Mouse (Mus musculus) megakaryocyte, embryonic 14.5 days (primary cell): Measurements from ENCODE around the gene AA986860. TPM values are rescaled to one million over a fixed set of nuclear protein-coding genes. Genes with fewer than 3 reads are reported as not detected.
A peak's percentile ranks its signal among the peaks of the same experiment; 100 is the strongest.

Experiments used
- H3K27me3 ChIP-seq: replicated peaks from 2 replicates; pipeline ENCODE3; 2012; ENCODE audit warnings: inconsistent platforms
- H3K36me3 ChIP-seq: replicated peaks from 2 replicates; pipeline ENCODE3; 2012; ENCODE audit warnings: low read length, inconsistent platforms, mixed read lengths
- H3K4me1 ChIP-seq: 2 replicates; pipeline ENCODE4 v1.6.1; 2012; ENCODE audit warnings: inconsistent platforms
- H3K4me3 ChIP-seq: replicated peaks from 2 replicates; pipeline ENCODE3; 2012; ENCODE audit warnings: moderate library complexity, mild to moderate bottlenecking, inconsistent platforms
- H3K9me3 ChIP-seq: 2 replicates; pipeline ENCODE4 v1.6.1; 2012; ENCODE audit warnings: inconsistent platforms
- FLI1 ChIP-seq: IDR thresholded peaks from 2 replicates; pipeline ENCODE4 v1.6.1; 2012; ENCODE audit warnings: low read length, inconsistent platforms, mixed read lengths
- GATA1 ChIP-seq: IDR thresholded peaks from 3 replicates; pipeline ENCODE4 v1.6.1; 2012; ENCODE audit warnings: mixed read lengths, low read length, inconsistent platforms, borderline replicate concordance
- polyA plus RNA-seq: library from polyadenylated mRNA; stranded (reverse); fragments of >175 nt; gene quantifications from 2 replicates; pipeline ENCODE4 v1.2.3, GENCODE M21; 2012; ENCODE audit warnings: low replicate concordance; ENCODE audit not compliant: insufficient read depth

AA986860 gene
- polyA plus RNA-seq = 4.5 and 39.9 TPM in 2 replicates

DNA sequence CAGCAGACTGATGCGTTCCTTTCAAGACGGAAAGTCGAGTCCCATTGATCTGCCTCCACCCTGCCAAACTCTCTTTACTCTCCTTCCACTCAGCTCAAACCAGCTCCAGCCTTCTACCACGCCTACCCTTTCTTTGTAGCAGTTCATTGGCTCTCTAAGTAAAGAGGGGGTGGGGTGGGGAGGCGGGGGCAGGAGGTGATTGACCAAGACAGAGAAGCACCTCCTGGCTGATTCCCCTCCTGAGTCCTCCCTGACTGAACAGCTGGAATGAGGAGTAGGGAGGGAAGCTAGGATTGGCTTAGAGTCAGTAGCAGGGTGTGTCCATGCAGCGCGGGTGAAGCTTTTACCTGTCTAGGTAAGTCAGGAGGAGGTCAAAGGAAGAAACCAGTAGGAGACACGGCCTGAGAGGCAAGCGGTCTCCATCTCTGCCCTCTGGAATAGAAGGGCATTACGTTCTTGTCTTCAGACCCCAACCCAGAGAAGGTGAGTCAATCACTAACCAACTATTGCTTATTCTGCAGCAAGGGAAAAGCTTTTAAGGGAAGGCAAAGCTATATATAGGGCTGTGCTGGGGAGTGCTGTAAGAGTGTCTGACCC, at the start of gene AA986860:
AA986860 (plus strand) TSS at position 236 of the 597 bp plus-strand sequence.
- Histone ChIP-seq H3K4me3 (peak within 1 kb of the TSS; percentile 76), H3K36me3 (peaks cover 46% of the 10 kb centered on the region), H3K9me3 (no peaks in the 10 kb centered on the region), H3K4me1 (peaks cover 93% of the 10 kb centered on the region), H3K27me3 (no peaks in the 10 kb centered on the region)
- TF ChIP-seq FLI1 (no peak), GATA1 (no peak)

DNA sequence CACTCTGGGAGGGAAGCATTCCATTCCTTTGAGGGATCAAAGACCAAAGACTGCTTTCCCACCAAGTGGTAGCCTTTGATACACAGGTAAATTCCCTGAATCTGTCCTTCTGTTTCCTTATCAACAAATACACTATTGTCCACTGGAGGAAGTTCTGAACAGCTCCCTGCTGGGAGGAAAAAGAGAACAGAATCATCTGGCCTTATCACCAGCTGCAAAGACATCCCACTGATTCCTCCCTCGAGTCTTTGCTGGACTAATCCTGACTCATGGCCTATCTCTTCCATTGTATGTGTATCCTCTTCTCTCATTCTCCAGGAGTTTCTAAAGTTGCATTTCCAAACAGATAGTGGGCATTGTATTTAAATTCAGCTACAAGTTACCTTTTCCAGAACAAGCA, 47.9 kb upstream of the AA986860 start:
- H3K4me3 ChIP-seq = no peak overlapping the region
- H3K9me3 ChIP-seq = peaks cover 16% of the 10 kb centered on the region
- H3K27me3 ChIP-seq = peaks cover 6% of the 10 kb centered on the region
- H3K36me3 ChIP-seq = peaks cover 23% of the 10 kb centered on the region
- peaks cover 26% of the 10 kb centered on the region for H3K4me1 ChIP-seq
- no peak for TF ChIP-seq FLI1
- no peak for TF ChIP-seq GATA1

DNA sequence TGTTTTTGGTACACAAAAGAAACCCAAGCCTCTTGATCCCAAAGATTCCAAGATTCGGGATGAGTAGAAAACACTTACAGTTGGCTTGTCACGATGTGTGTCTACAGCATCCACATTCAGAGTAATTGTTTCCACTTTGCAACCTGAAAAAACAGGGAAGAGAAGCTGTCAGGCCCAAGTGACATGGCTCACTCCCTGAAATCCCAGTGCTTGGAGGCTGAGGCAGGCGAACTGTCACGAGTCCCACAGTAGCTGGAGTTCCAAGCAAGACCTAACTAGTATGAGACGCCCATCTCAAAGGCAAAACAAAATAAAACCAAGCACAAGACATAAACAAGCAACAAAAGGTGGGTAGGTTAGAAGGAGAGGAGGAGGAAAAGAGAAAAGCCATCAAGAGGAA, 33.2 kb upstream of the AA986860 start:
- Histone ChIP-seq H3K4me1 (peaks cover 15% of the 10 kb centered on the region), H3K36me3 (peaks cover 95% of the 10 kb centered on the region), H3K4me3 (no peak overlapping the region), H3K27me3 (no peaks in the 10 kb centered on the region), H3K9me3 (no peaks in the 10 kb centered on the region)
- TF ChIP-seq FLI1 (no peak), GATA1 (no peak)

DNA sequence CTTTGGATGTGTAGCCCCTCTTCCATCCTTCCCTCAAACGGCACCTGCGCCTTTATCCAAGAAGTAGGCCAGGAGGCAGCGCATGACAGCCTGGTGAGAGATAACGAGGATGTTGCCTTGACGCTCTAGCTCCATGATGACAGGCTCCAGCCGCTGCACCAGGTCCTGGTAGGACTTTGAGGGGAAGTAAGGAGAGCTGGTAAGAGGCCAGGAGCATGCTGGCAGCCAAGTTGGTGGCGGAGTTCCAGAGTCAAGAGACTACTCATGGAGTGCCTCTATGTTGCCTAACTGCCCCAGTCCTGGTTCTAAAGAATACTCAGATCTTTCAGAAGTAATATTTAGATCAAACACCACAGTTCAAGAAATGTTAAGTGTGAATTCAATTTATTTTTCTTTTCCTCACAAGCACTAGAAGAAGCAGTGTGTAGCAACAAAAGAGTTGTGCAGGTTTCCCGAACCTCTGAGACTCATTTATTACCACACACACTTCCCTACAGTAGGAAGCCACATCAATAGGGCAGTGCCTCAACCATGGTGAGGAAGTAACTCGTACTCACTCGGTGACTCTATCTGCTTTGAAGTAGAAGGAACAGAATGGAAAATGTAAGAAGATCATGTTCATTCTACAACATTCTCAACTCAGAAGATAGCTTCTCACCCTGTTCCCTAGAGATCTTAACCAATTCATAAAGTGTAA, 31.7 kb upstream of the AA986860 start:
- H3K36me3 ChIP-seq = peaks cover 99% of the 10 kb centered on the region
- TF ChIP-seq FLI1 = no peak
- no peak for TF ChIP-seq GATA1
- peaks cover 14% of the 10 kb centered on the region for H3K4me1 ChIP-seq
- no peak overlapping the region for H3K4me3 ChIP-seq
- H3K9me3 ChIP-seq = no peaks in the 10 kb centered on the region
- no peaks in the 10 kb centered on the region for H3K27me3 ChIP-seq

- H3K36me3 ChIP-seq = peaks cover 99% of the 10 kb centered on the region
- H3K4me3 ChIP-seq = no peak overlapping the region
- TF ChIP-seq FLI1 (no peak), GATA1 (no peak)
- no peaks in the 10 kb centered on the region for H3K27me3 ChIP-seq
- H3K9me3 ChIP-seq = no peaks in the 10 kb centered on the region
- H3K4me1 ChIP-seq = peaks cover 21% of the 10 kb centered on the region
Measured at GRCm38 (mm10) chr1:130701976-130702375, 29.8 kb upstream of the AA986860 start.

- no peak overlapping the region for H3K4me3 ChIP-seq
- no peaks in the 10 kb centered on the region for H3K27me3 ChIP-seq
- TF ChIP-seq FLI1 (no peak), GATA1 (no peak)
- H3K9me3 ChIP-seq = no peaks in the 10 kb centered on the region
- peaks cover 100% of the 10 kb centered on the region for H3K36me3 ChIP-seq
- H3K4me1 ChIP-seq = peaks cover 21% of the 10 kb centered on the region
Measured at GRCm38 (mm10) chr1:130703613-130704012, 28.2 kb upstream of the AA986860 start.

- Histone ChIP-seq H3K9me3 (no peaks in the 10 kb centered on the region), H3K27me3 (no peaks in the 10 kb centered on the region), H3K36me3 (peaks cover 90% of the 10 kb centered on the region), H3K4me3 (no peak overlapping the region), H3K4me1 (peaks cover 67% of the 10 kb centered on the region)
- no peak for TF ChIP-seq GATA1
Measured at GRCm38 (mm10) chr1:130710283-130711080, 21.3 kb upstream of the AA986860 start.

GRCm38 (mm10) chr1:130714046-130714445, 17.7 kb upstream of the AA986860 start:
- H3K4me3 ChIP-seq = peak overlapping the region; percentile 64
- peaks cover 65% of the 10 kb centered on the region for H3K4me1 ChIP-seq
- H3K9me3 ChIP-seq = no peaks in the 10 kb centered on the region
- TF ChIP-seq FLI1 = no peak
- TF ChIP-seq GATA1 = no peak
- no peaks in the 10 kb centered on the region for H3K27me3 ChIP-seq
- H3K36me3 ChIP-seq = peaks cover 61% of the 10 kb centered on the region

- Histone ChIP-seq H3K36me3 (peaks cover 61% of the 10 kb centered on the region), H3K9me3 (no peaks in the 10 kb centered on the region), H3K27me3 (no peaks in the 10 kb centered on the region), H3K4me1 (peaks cover 59% of the 10 kb centered on the region), H3K4me3 (peak within 1 kb of the TSS; percentile 93)
- TF ChIP-seq FLI1 (no peak), GATA1 (no peak)
Measured at GRCm38 (mm10) chr1:130715561-130716217, 16.1 kb upstream of the AA986860 start, which contains the start of gene Gm29427. TSS of gene Gm29427 (minus strand) at chr1:130715799.
